Mouse (Mus musculus) macrophage (primary cell): ENCODE measurements around the gene Traf3ip1. TPM values are rescaled to one million over a fixed set of nuclear protein-coding genes. Genes with fewer than 3 reads are reported as not detected.
A peak's percentile ranks its signal among the peaks of the same experiment; 100 is the strongest.
"Not testable (repeated sequence)": the region's sequence is repeated elsewhere in the genome, so short reads cannot be mapped to it uniquely, and the experiment has no call there.

Source experiments
- H3K27ac ChIP-seq: fragments of 350-480 bp; formaldehyde crosslinking; 2 replicates; pipeline ENCODE4 v1.9.0; 2021
- H3K36me3 ChIP-seq: fragments of 350-480 bp; formaldehyde crosslinking; 2 replicates; pipeline ENCODE4 v1.9.0; 2021; ENCODE audit errors: inconsistent target
- H3K4me3 ChIP-seq: fragments of 350-480 bp; formaldehyde crosslinking; 2 replicates; pipeline ENCODE4 v1.9.0; 2021; ENCODE audit errors: inconsistent target
- H3K79me2 ChIP-seq: fragments of 350-480 bp; formaldehyde crosslinking; 2 replicates; pipeline ENCODE4 v1.9.0; 2021; ENCODE audit errors: inconsistent target
- WGBS: methylation state at CpG from one replicate; pipeline ENCODE4 v1.1.7; 2026; ENCODE audit warnings: inconsistent platforms; ENCODE audit not compliant: missing documents; 5-methylcytosine and 5-hydroxymethylcytosine counted together
- polyA plus RNA-seq: library from polyadenylated mRNA; stranded (reverse); fragments of 250-400 nt; gene quantifications from 3 replicates; pipeline ENCODE4 v1.2.4, GENCODE M21; 2018; ENCODE audit warnings: inconsistent platforms

Traf3ip1 gene
- polyA plus RNA-seq, 1 experiment from 2014 or later = 4.3 TPM

GRCm38 (mm10) chr1:91458223-91458861, 36.1 kb upstream of the Traf3ip1 start:
- no peaks in the 10 kb centered on the region for H3K79me2 ChIP-seq
- H3K27ac ChIP-seq = no peak overlapping the region
- peak overlapping the region; percentile 30 for H3K4me3 ChIP-seq
- H3K36me3 ChIP-seq = no peaks in the 10 kb centered on the region
- WGBS = 37% methylated on average over 8 of the region's 8 CpGs

GRCm38 (mm10) chr1:91459059-91459809, 35.2 kb upstream of the Traf3ip1 start, which contains the start of gene Per2:
Gene Per2, minus strand, starts transcription at chr1:91459324.
- no peaks in the 10 kb centered on the region for H3K36me3 ChIP-seq
- no peaks in the 10 kb centered on the region for H3K79me2 ChIP-seq
- under 1% methylated on average over 84 of the region's 91 CpGs for WGBS
- peak within 1 kb of the TSS; percentile 30 for H3K4me3 ChIP-seq
- H3K27ac ChIP-seq = no peak within 1 kb of the TSS

- Histone ChIP-seq H3K27ac (no peak overlapping the region), H3K4me3 (no peak overlapping the region), H3K79me2 (no peaks in the 10 kb centered on the region), H3K36me3 (no peaks in the 10 kb centered on the region)
- WGBS = 30% methylated on average over 7 of the region's 7 CpGs
These were observed 34.4 kb upstream of the Traf3ip1 start for GRCm38 (mm10) chr1:91460069-91460468.

GRCm38 (mm10) chr1:91460564-91460963, 33.9 kb upstream of the Traf3ip1 start:
- H3K27ac ChIP-seq = no peak overlapping the region
- no peak overlapping the region for H3K4me3 ChIP-seq
- H3K79me2 ChIP-seq = no peaks in the 10 kb centered on the region
- WGBS = 78% methylated on average over 4 of the region's 4 CpGs
- no peaks in the 10 kb centered on the region for H3K36me3 ChIP-seq

- H3K27ac ChIP-seq = no peak overlapping the region
- no peaks in the 10 kb centered on the region for H3K36me3 ChIP-seq
- no peaks in the 10 kb centered on the region for H3K79me2 ChIP-seq
- 93% methylated on average over 13 of the region's 13 CpGs for WGBS
- no peak overlapping the region for H3K4me3 ChIP-seq
These were observed 31.0 kb upstream of the Traf3ip1 start for GRCm38 (mm10) chr1:91463336-91463995.

- 82% methylated on average over 5 of the region's 5 CpGs for WGBS
- Histone ChIP-seq H3K27ac (no peak overlapping the region), H3K4me3 (no peak overlapping the region), H3K36me3 (no peaks in the 10 kb centered on the region), H3K79me2 (no peaks in the 10 kb centered on the region)
These were observed 30.0 kb upstream of the Traf3ip1 start for GRCm38 (mm10) chr1:91464436-91464835.

GRCm38 (mm10) chr1:91465244-91465643, 29.2 kb upstream of the Traf3ip1 start:
- no peaks in the 10 kb centered on the region for H3K36me3 ChIP-seq
- H3K27ac ChIP-seq = no peak overlapping the region
- H3K79me2 ChIP-seq = no peaks in the 10 kb centered on the region
- WGBS = 38% methylated on average over 1 of the region's 1 CpGs
- H3K4me3 ChIP-seq = no peak overlapping the region

GRCm38 (mm10) chr1:91466186-91466585, 28.3 kb upstream of the Traf3ip1 start:
- no peak overlapping the region for H3K4me3 ChIP-seq
- 98% methylated on average over 6 of the region's 6 CpGs for WGBS
- no peaks in the 10 kb centered on the region for H3K79me2 ChIP-seq
- no peaks in the 10 kb centered on the region for H3K36me3 ChIP-seq
- H3K27ac ChIP-seq = no peak overlapping the region

- H3K36me3 ChIP-seq = no peaks in the 10 kb centered on the region
- WGBS = 97% methylated on average over 4 of the region's 4 CpGs
- H3K79me2 ChIP-seq = no peaks in the 10 kb centered on the region
- H3K4me3 ChIP-seq = no peak overlapping the region
- no peak overlapping the region for H3K27ac ChIP-seq
These were observed 24.5 kb upstream of the Traf3ip1 start for GRCm38 (mm10) chr1:91469888-91470419.

GRCm38 (mm10) chr1:91478145-91478544, 16.3 kb upstream of the Traf3ip1 start:
- H3K27ac ChIP-seq, H3K4me3 ChIP-seq, H3K79me2 ChIP-seq, H3K36me3 ChIP-seq: not testable (repeated sequence)
- 98% methylated on average over 7 of the region's 13 CpGs for WGBS

- no peaks in the 10 kb centered on the region for H3K36me3 ChIP-seq
- H3K79me2 ChIP-seq = no peaks in the 10 kb centered on the region
- no peak overlapping the region for H3K4me3 ChIP-seq
- WGBS = 92% methylated on average over 1 of the region's 1 CpGs
- H3K27ac ChIP-seq = no peak overlapping the region
These were observed 15.5 kb upstream of the Traf3ip1 start for GRCm38 (mm10) chr1:91478958-91479357.

GRCm38 (mm10) chr1:91482616-91483211, 11.7 kb upstream of the Traf3ip1 start:
- H3K36me3 ChIP-seq = no peaks in the 10 kb centered on the region
- H3K27ac ChIP-seq = no peak overlapping the region
- H3K4me3 ChIP-seq = no peak overlapping the region
- WGBS = 70% methylated on average over 7 of the region's 7 CpGs
- H3K79me2 ChIP-seq = no peaks in the 10 kb centered on the region

GRCm38 (mm10) chr1:91483304-91484010, 11.0 kb upstream of the Traf3ip1 start:
- Histone ChIP-seq H3K4me3 (no peak overlapping the region), H3K27ac (no peak overlapping the region), H3K36me3 (no peaks in the 10 kb centered on the region), H3K79me2 (no peaks in the 10 kb centered on the region)
- 44% methylated on average over 10 of the region's 10 CpGs for WGBS

GRCm38 (mm10) chr1:91484011-91484346, 10.5 kb upstream of the Traf3ip1 start:
- 71% methylated on average over 5 of the region's 5 CpGs for WGBS
- Histone ChIP-seq H3K27ac (no peak overlapping the region), H3K4me3 (no peak overlapping the region), H3K36me3 (no peaks in the 10 kb centered on the region), H3K79me2 (no peaks in the 10 kb centered on the region)
